Mouse (Mus musculus) splenic B cell, adult 2 months (primary cell): ENCODE measurements around the gene Ptbp3.

Experiments
- DNase-seq: peaks from one replicate; pipeline ENCODE4 v3.0.0-alpha.2; 2011; ENCODE audit warnings: low read depth, low spot score
- H3K27me3 ChIP-seq: 2 replicates; pipeline ENCODE4 v1.6.1; 2012; ENCODE audit warnings: mild to moderate bottlenecking, low read length, moderate library complexity, mixed read lengths; ENCODE audit not compliant: control insufficient read depth, poor library complexity, insufficient read depth, severe bottlenecking
- H3K36me3 ChIP-seq: 2 replicates; pipeline ENCODE4 v1.6.1; 2012; ENCODE audit warnings: mild to moderate bottlenecking, low read length, moderate library complexity, mixed read lengths; ENCODE audit not compliant: control insufficient read depth, poor library complexity, insufficient read depth, severe bottlenecking

Gene Ptbp3

GRCm38 (mm10) chr4:59445516-59445915, 103.6 kb downstream of the Ptbp3 start:
- Histone ChIP-seq H3K27me3 (no peaks in the 10 kb centered on the region), H3K36me3 (no peaks in the 10 kb centered on the region)
- peak; percentile 48 for DNase-seq

GRCm38 (mm10) chr4:59444994-59445393, 104.2 kb downstream of the Ptbp3 start:
- DNase-seq, result peak; percentile 31
- H3K36me3 ChIP-seq, result no peaks in the 10 kb centered on the region
- no peaks in the 10 kb centered on the region for H3K27me3 ChIP-seq

GRCm38 (mm10) chr4:59444085-59444484, 105.1 kb downstream of the Ptbp3 start:
- Histone ChIP-seq H3K27me3 (no peaks in the 10 kb centered on the region), H3K36me3 (no peaks in the 10 kb centered on the region)
- DNase-seq, result peak; percentile 85

- DNase-seq, result peak; percentile 79
- Histone ChIP-seq H3K27me3 (no peaks in the 10 kb centered on the region), H3K36me3 (no peaks in the 10 kb centered on the region)
Measured at GRCm38 (mm10) chr4:59441265-59441664, 107.9 kb downstream of the Ptbp3 start.

- no peak for DNase-seq
- H3K36me3 ChIP-seq, result no peaks in the 10 kb centered on the region
- no peaks in the 10 kb centered on the region for H3K27me3 ChIP-seq
Measured at GRCm38 (mm10) chr4:59439960-59440359, 109.2 kb downstream of the Ptbp3 start.

GRCm38 (mm10) chr4:59439041-59439440, 110.1 kb downstream of the Ptbp3 start:
- DNase-seq, result peak; percentile 27
- no peaks in the 10 kb centered on the region for H3K36me3 ChIP-seq
- no peaks in the 10 kb centered on the region for H3K27me3 ChIP-seq

- H3K36me3 ChIP-seq, result no peaks in the 10 kb centered on the region
- H3K27me3 ChIP-seq, result no peaks in the 10 kb centered on the region
- peak; percentile 69 for DNase-seq
Measured at GRCm38 (mm10) chr4:59437990-59438854, 110.9 kb downstream of the Ptbp3 start, which contains the start of gene Susd1. TSS of gene Susd1 (minus strand) at chr4:59438633.

GRCm38 (mm10) chr4:59435951-59436350, 113.2 kb downstream of the Ptbp3 start:
- DNase-seq, result peak; percentile 79
- H3K36me3 ChIP-seq, result no peaks in the 10 kb centered on the region
- H3K27me3 ChIP-seq, result no peaks in the 10 kb centered on the region

GRCm38 (mm10) chr4:59434039-59434438, 115.1 kb downstream of the Ptbp3 start:
- Histone ChIP-seq H3K27me3 (no peaks in the 10 kb centered on the region), H3K36me3 (no peaks in the 10 kb centered on the region)
- DNase-seq, result no peak

GRCm38 (mm10) chr4:59429128-59429527, 120.0 kb downstream of the Ptbp3 start:
- DNase-seq, result no peak
- no peaks in the 10 kb centered on the region for H3K27me3 ChIP-seq
- H3K36me3 ChIP-seq, result peaks cover 4% of the 10 kb centered on the region

- DNase-seq, result no peak
Measured at GRCm38 (mm10) chr4:59426429-59426828, 122.7 kb downstream of the Ptbp3 start.

GRCm38 (mm10) chr4:59422808-59423207, 126.4 kb downstream of the Ptbp3 start:
- DNase-seq, result no peak
- no peaks in the 10 kb centered on the region for H3K27me3 ChIP-seq
- peaks cover 10% of the 10 kb centered on the region for H3K36me3 ChIP-seq

More at GRCm38 (mm10) chr4:59426429-59426828, 122.7 kb downstream of the Ptbp3 start:
- Histone ChIP-seq H3K36me3 (peaks cover 4% of the 10 kb centered on the region), H3K27me3 (no peaks in the 10 kb centered on the region)

GRCm38 (mm10) chr4:59422025-59422783, 127.0 kb downstream of the Ptbp3 start:
- Histone ChIP-seq H3K27me3 (no peaks in the 10 kb centered on the region), H3K36me3 (peaks cover 10% of the 10 kb centered on the region)
- no peak for DNase-seq
